Mouse (Mus musculus) adrenal gland, postnatal 0 days (tissue): Measurements from ENCODE around the gene Src. TPM values are rescaled to one million over a fixed set of nuclear protein-coding genes. Genes with fewer than 3 reads are reported as not detected.

Source experiments
- polyA plus RNA-seq: library from polyadenylated mRNA; unstranded; fragments of >200 nt; fragmentation: Nextera tagmentation; extraction: Ambion mirVana; gene quantifications from 2 replicates; pipeline ENCODE4 v1.2.1, GENCODE M21; 2015

Src gene
- polyA plus RNA-seq: 10.2 and 11.0 TPM in 2 replicates

DNA sequence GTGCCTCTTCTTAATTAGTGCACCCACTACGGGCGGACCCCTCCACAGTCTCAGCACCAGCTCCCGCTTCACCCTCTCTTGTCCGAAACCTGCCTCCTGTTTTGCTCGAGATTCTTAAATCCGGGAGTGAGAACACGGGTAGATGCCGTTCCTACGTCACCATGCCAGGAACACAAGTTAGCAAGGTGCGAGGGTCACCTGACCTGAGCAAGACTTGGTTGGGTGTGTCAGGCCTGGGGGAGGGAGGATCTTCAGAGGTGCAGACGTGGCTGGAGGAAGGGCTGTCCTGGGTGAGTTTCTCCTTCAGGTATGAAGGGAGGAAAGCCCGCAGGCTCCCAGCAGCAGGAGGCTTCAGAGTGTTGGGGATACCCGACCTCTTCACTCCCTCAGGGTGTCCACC is at the start of gene Src:
Src (plus strand) TSS at position 239 of the 400 bp plus-strand sequence.

Other genes starting within 250 kb of the Src start
- 7.8 and 10.8 TPM in 2 replicates for gene Rbl1, start 213.9 kb upstream of the Src start, polyA plus RNA-seq
- gene Rpn2, start 139.4 kb upstream of the Src start, polyA plus RNA-seq: 140 and 192 TPM in 2 replicates
- 0.10 and 0.22 TPM in 2 replicates for gene Mroh8, start 138.9 kb upstream of the Src start, polyA plus RNA-seq
- gene Ghrh, start 70.9 kb upstream of the Src start, polyA plus RNA-seq: 0.38 and 0.48 TPM in 2 replicates
- 71.5 and 76.1 TPM in 2 replicates for gene Manbal, start 50.9 kb upstream of the Src start, polyA plus RNA-seq
- gene Nnat, start 141.6 kb downstream of the Src start, polyA plus RNA-seq: 607 and 812 TPM in 2 replicates
- 35.3 and 38.3 TPM in 2 replicates for gene Blcap, start 152.8 kb downstream of the Src start, polyA plus RNA-seq